Mouse (Mus musculus): Measurements from ENCODE around the gene Osbpl7.

Osbpl7 gene

GRCm38 (mm10) chr11:97083401-97084140 lies 33.1 kb downstream of the Osbpl7 start:
- peak in 1 of 2 experiments; percentile 13 for DNase-seq

GRCm38 (mm10) chr11:97084821-97085505 lies 34.5 kb downstream of the Osbpl7 start:
- DNase-seq: no peak

- DNase-seq: no peak
Observed at GRCm38 (mm10) chr11:97086365-97086764, 35.9 kb downstream of the Osbpl7 start.

GRCm38 (mm10) chr11:97094600-97094999 lies 44.2 kb downstream of the Osbpl7 start:
- DNase-seq: no peak

DNA sequence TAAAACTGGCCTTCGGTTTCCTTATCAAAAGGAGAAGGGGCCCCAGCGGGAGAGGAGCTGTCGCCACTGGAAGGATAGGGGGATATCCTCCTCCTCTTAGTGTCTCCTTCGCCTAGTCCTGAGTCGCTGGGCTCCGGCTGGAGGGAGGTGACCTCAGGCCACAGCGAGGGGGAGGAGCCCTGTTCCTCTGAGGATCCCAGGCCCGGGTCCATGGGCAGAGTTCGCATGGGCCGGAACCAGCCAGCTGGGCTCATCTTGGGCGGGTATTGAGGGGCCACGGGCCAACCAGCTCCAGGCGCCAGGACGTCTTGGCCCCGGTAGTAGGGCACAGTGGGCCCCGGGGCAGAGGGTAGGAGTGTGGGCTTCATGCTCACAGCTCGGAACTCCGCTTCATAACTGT lies 48.4 kb downstream of the Osbpl7 start:
- DNase-seq: peak; percentile 29 to 39

DNA sequence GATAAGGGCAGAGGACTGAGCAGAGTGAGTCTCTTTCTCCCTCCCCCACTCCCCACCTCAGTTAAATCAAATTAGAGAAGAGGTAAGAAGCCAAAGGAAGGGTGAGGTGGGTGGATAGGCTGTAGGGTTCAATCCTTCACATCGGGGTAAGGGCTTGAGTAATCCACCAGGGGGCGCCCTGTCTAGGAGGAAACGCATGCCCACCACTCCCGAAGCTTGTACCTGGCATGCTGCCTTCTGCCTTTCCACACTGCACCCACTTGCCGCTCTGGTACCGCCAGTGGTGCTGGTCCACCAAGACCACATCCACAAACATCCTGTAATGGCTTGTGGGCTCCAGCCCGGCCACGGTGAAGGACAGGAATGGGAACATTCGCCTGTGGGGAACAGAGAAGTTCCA lies 51.3 kb downstream of the Osbpl7 start:
- peak; percentile 84 to 85 for DNase-seq

- no peak for DNase-seq
Observed at GRCm38 (mm10) chr11:97103163-97104090, 53.0 kb downstream of the Osbpl7 start.

- DNase-seq: no peak
Observed at GRCm38 (mm10) chr11:97104091-97104483, 53.7 kb downstream of the Osbpl7 start.

GRCm38 (mm10) chr11:97108976-97109375 lies 58.5 kb downstream of the Osbpl7 start:
- no peak for DNase-seq

- DNase-seq: no peak
Observed at GRCm38 (mm10) chr11:97112519-97113125, 62.2 kb downstream of the Osbpl7 start.

GRCm38 (mm10) chr11:97114671-97115601 lies 64.5 kb downstream of the Osbpl7 start, which contains the start of gene Tbx21:
Tbx21 (minus strand) TSS chr11:97115331.
- DNase-seq: peak; percentile 29 to 42

DNA sequence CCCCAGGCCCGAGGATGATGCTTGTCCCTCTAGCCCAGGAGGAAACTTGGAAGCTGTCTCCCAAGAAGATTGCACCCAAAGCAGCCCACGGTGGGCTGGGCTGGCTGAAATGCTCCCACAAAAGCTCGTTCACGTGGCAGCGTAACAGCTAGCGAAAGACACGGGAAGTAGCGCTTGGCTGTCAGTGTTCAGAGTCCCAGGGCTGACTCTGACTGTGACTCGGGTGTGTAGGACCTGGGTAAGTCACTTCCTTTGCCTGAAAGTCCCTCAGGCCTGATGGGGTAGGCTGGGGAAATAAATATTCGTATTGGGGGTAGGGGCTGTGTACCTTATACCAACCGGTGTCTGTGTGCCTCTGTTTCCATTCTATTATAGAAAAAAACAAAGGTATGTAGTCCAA lies 65.4 kb downstream of the Osbpl7 start:
- no peak for DNase-seq
